Mouse (Mus musculus) megakaryocyte-erythroid progenitor cell, adult 5-6 weeks (primary cell): ENCODE results near the gene Ywhae. TPM values are rescaled to one million over a fixed set of nuclear protein-coding genes. Genes with fewer than 3 reads are reported as not detected.

ENCODE experiments used
- ATAC-seq: replicated peaks from 2 replicates; pipeline ENCODE4 v1.8.0; 2016; ENCODE audit warnings: mild to moderate bottlenecking, inconsistent platforms; ENCODE audit not compliant: severe bottlenecking, poor library complexity, low FRiP score, low TSS enrichment
- total RNA-seq, 2 experiments: library from RNA; stranded (forward) in 1 of 2; stranded (reverse) in 1 of 2; fragments of 200-1000, 215-1000 nt in 1 of 2; fragments of >200 nt in 1 of 2; fragmentation: Nextera tagmentation in 1 of 2; gene quantifications; 2 replicates each; pipeline ENCODE4 v1.2.3; 2014 to 2017

Ywhae gene
- total RNA-seq, 2 experiments from 2014 or later, result 395 to 400 TPM

- ATAC-seq, result 0 out of 2 replicates have a peak, but pooled peaks have one; percentile 34
Observed at GRCm38 (mm10) chr11:75781919-75782318, 49.2 kb downstream of the Ywhae start.

- ATAC-seq, result peak; percentile 45
Observed at GRCm38 (mm10) chr11:75783799-75784198, 51.1 kb downstream of the Ywhae start.

GRCm38 (mm10) chr11:75785897-75786296, 53.2 kb downstream of the Ywhae start:
- ATAC-seq, result no peak

GRCm38 (mm10) chr11:75792535-75792934, 59.9 kb downstream of the Ywhae start:
- no peak for ATAC-seq

- no peak for ATAC-seq
Observed at GRCm38 (mm10) chr11:75793351-75793750, 60.7 kb downstream of the Ywhae start.

GRCm38 (mm10) chr11:75794602-75795320, 62.1 kb downstream of the Ywhae start:
- ATAC-seq, result no peak

GRCm38 (mm10) chr11:75795321-75795636, 62.6 kb downstream of the Ywhae start:
- ATAC-seq, result no peak

- no peak for ATAC-seq
Observed at GRCm38 (mm10) chr11:75796029-75796445, 63.4 kb downstream of the Ywhae start, which contains the start of gene Doc2b. TSS of gene Doc2b (minus strand) at chr11:75796049.

- no peak for ATAC-seq
Observed at GRCm38 (mm10) chr11:75796536-75797246, 64.0 kb downstream of the Ywhae start.

- no peak for ATAC-seq
Observed at GRCm38 (mm10) chr11:75801369-75801768, 68.7 kb downstream of the Ywhae start.

GRCm38 (mm10) chr11:75801771-75802550, 69.3 kb downstream of the Ywhae start:
- ATAC-seq, result no peak

GRCm38 (mm10) chr11:75807486-75807885, 74.8 kb downstream of the Ywhae start:
- ATAC-seq, result no peak

- no peak for ATAC-seq
Observed at GRCm38 (mm10) chr11:75810526-75810925, 77.9 kb downstream of the Ywhae start.

- no peak for ATAC-seq
Observed at GRCm38 (mm10) chr11:75811900-75812299, 79.2 kb downstream of the Ywhae start.

GRCm38 (mm10) chr11:75813085-75813484, 80.4 kb downstream of the Ywhae start:
- no peak for ATAC-seq

Other genes with a start within 250 kb of the Ywhae start
- 160 and 198 TPM in 2 replicates for gene Prpf8, start 246.1 kb upstream of the Ywhae start, total RNA-seq (2014; fragmentation: Nextera tagmentation)
- gene Prpf8, start 246.1 kb upstream of the Ywhae start, total RNA-seq (2017), result 118 and 144 TPM in 2 replicates
- gene Rilp, start 222.8 kb upstream of the Ywhae start, total RNA-seq (2014; fragmentation: Nextera tagmentation), result 1.5 TPM in 1 of 2 replicates, not detected in the other
- 0.72 TPM in 1 of 2 replicates, not detected in the other for gene Rilp, start 222.8 kb upstream of the Ywhae start, total RNA-seq (2017)
- 1.0 TPM in 1 of 2 replicates, not detected in the other for gene Scarf1, start 219.3 kb upstream of the Ywhae start, total RNA-seq (2014; fragmentation: Nextera tagmentation)
- gene Scarf1, start 219.3 kb upstream of the Ywhae start, total RNA-seq (2017), result 0.65 TPM in 1 of 2 replicates, not detected in the other
- gene Slc43a2, start 201.2 kb upstream of the Ywhae start, total RNA-seq (2014; fragmentation: Nextera tagmentation), result 1.2 and 2.2 TPM in 2 replicates
- 1.9 and 2.9 TPM in 2 replicates for gene Slc43a2, start 201.2 kb upstream of the Ywhae start, total RNA-seq (2017)
- gene Pitpna, start 144.8 kb upstream of the Ywhae start, total RNA-seq (2014; fragmentation: Nextera tagmentation), result 69.0 and 96.5 TPM in 2 replicates
- 46.2 and 58.2 TPM in 2 replicates for gene Pitpna, start 144.8 kb upstream of the Ywhae start, total RNA-seq (2017)
- gene Inpp5k, start 101.9 kb upstream of the Ywhae start, total RNA-seq (2014; fragmentation: Nextera tagmentation), result 33.8 and 34.5 TPM in 2 replicates
- 19.9 and 26.5 TPM in 2 replicates for gene Inpp5k, start 101.9 kb upstream of the Ywhae start, total RNA-seq (2017)
- 36.5 and 37.4 TPM in 2 replicates for gene Myo1c, start 82.4 kb upstream of the Ywhae start, total RNA-seq (2014; fragmentation: Nextera tagmentation)
- gene Myo1c, start 82.4 kb upstream of the Ywhae start, total RNA-seq (2017), result 13.5 and 32.6 TPM in 2 replicates
- gene Crk, start 53.6 kb upstream of the Ywhae start, total RNA-seq (2014; fragmentation: Nextera tagmentation), result 33.0 and 38.5 TPM in 2 replicates
- gene Crk, start 53.6 kb upstream of the Ywhae start, total RNA-seq (2017), result 29.5 and 39.8 TPM in 2 replicates
- not detected in 2 replicates for gene Doc2b, start 63.2 kb downstream of the Ywhae start, total RNA-seq (2014; fragmentation: Nextera tagmentation)
- not detected in 2 replicates for gene Doc2b, start 63.2 kb downstream of the Ywhae start, total RNA-seq (2017)
- gene Rph3al, start 205.6 kb downstream of the Ywhae start, total RNA-seq (2014; fragmentation: Nextera tagmentation), result 7.2 and 8.3 TPM in 2 replicates
- 1.1 and 2.7 TPM in 2 replicates for gene Rph3al, start 205.6 kb downstream of the Ywhae start, total RNA-seq (2017)